12 mouse cellular contexts compared by ENCODE assay signal in the genomic region with DNA sequence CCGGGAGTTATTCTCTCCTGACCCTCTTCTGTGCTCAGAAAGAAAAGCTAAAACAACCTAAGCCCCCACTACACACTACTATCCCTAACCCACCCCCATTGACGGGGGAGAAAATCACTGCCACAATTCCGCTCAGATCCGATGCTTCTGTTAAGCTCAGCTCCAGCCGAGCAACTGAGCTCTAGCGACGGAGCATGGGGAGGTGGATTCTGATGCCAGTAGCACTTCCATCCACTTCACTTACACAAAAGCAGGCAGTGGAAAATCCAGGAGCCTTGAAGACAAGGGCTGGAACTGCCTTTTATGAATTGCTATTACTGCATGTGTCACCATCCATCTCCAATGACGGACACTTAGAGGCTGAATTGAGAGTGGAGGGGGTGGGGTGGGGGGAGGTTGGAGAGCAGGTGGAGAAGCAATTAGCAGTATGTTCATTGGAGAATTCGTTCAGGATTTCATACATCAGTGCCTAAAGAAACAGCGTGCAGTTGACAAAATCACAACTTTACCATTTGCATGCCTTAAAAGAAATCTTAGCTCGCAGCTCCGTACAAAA. TPM values are rescaled to one million over a fixed set of nuclear protein-coding genes. Genes with fewer than 3 reads are reported as not detected.
DNase-seq lines count a peak whose midpoint lies in the region; ATAC-seq and TF ChIP-seq lines count a peak whose summit lies in the region.
"Had no signal": no experiment of that assay in that cellular context is flagged by ENCODE, and none has a peak within 500 bp of the region (broad histone marks: within the 10 kb centered on the region; RNA-seq: fewer than 3 reads in every experiment).

No protein-coding gene starts in this region.

- H3K36me3 ChIP-seq in forebrain, embryonic 12.5 days (replicated peaks), result no peaks in the 10 kb centered on the region
- H3K36me3 ChIP-seq: embryonic facial prominence, embryonic 12.5 days had no signal

- TF ChIP-seq CTCF in olfactory bulb, adult 2 months (IDR thresholded peaks at IDR 0.05; ENCODE audit: insufficient read depth, low read depth, low read length), result no peak

- no peak overlapping the region for H3K27ac ChIP-seq in forebrain, embryonic 12.5 days
- H3K27ac ChIP-seq in olfactory bulb, adult 2 months (ENCODE audit: insufficient read depth, low read depth, low read length), result no peak overlapping the region
- H3K27ac ChIP-seq: embryonic facial prominence, embryonic 12.5 days; heart, adult 2 months had no signal

- H3K27me3 ChIP-seq in forebrain, embryonic 12.5 days, result no peaks in the 10 kb centered on the region
- H3K27me3 ChIP-seq: embryonic facial prominence, embryonic 12.5 days had no signal

- H3K4me1 ChIP-seq in forebrain, embryonic 12.5 days, result no peaks in the 10 kb centered on the region
- no peaks in the 10 kb centered on the region for H3K4me1 ChIP-seq in olfactory bulb, adult 2 months (ENCODE audit: control insufficient read depth, insufficient read depth, low read length)
- H3K4me1 ChIP-seq: embryonic facial prominence, embryonic 12.5 days had no signal

- peak; percentile 75; the same call in 1 of the 2 replicates for ATAC-seq in forebrain, embryonic 12.5 days (ENCODE audit: low FRiP score)

- peak overlapping the region; percentile 15; the same call in 1 of the 2 replicates for H3K4me3 ChIP-seq in forebrain, embryonic 12.5 days (replicated peaks)
- peak overlapping the region; percentile 8 for H3K4me3 ChIP-seq in olfactory bulb, adult 2 months (ENCODE audit: insufficient read depth, low read depth, low read length)
- H3K4me3 ChIP-seq: embryonic facial prominence, embryonic 12.5 days; heart, adult 2 months had no signal

- peak; percentile 12 for DNase-seq in embryo, embryonic 11 days
- DNase-seq in embryo, embryonic 10 days (ENCODE audit: low spot score), result no peak
- peak; percentile 9 to 13 for DNase-seq in layer of hippocampus, postnatal 14 days (ENCODE audit: low spot score in 2 of 2)
- no peak for DNase-seq in urinary bladder, postnatal 25 days (ENCODE audit: low spot score)
- no peak for DNase-seq in kidney, adult 11 months
- no peak for DNase-seq in heart, postnatal 4 days
- DNase-seq: heart, adult 2 months; kidney, postnatal 10 days; thymus, postnatal 4 days had no signal

- H3K9ac ChIP-seq in forebrain, embryonic 12.5 days, result peak overlapping the region; percentile 29; the same call in 1 of the 2 replicates
- H3K9ac ChIP-seq: embryonic facial prominence, embryonic 12.5 days had no signal

- H3K4me2 ChIP-seq in forebrain, embryonic 12.5 days, result peak overlapping the region; percentile 42
- H3K4me2 ChIP-seq: embryonic facial prominence, embryonic 12.5 days had no signal

- no peaks in the 10 kb centered on the region for H3K9me3 ChIP-seq in forebrain, embryonic 12.5 days
- H3K9me3 ChIP-seq: embryonic facial prominence, embryonic 12.5 days had no signal

- 30% methylated on average over 12 of the region's 12 CpGs for WGBS in forebrain, embryonic 12.5 days
- 26% methylated on average over 12 of the region's 12 CpGs for WGBS in olfactory bulb, adult 2 months

- TF ChIP-seq POLR2A in olfactory bulb, adult 2 months (IDR thresholded peaks at IDR 0.05; ENCODE audit: insufficient read depth, low read depth, low read length), result no peak

RNA-seq across cellular contexts. Expression of a gene that starts 14.5 kb away (rescaled TPM):
- polyA plus RNA-seq in forebrain, embryonic 12.5 days (2016; fragmentation: Nextera tagmentation; extraction: Ambion mirVana), result 10.3 and 12.9 TPM in 2 replicates
- 10 to 100 TPM; 23.0 to 24.7 TPM for total RNA-seq in layer of hippocampus, postnatal 14 days (2021)
- not detected in 2 replicates for polyA plus RNA-seq in olfactory bulb, adult 2 months (2012; ENCODE audit: insufficient read depth, insufficient read length, low replicate concordance, missing spikeins)
- 10 to 100 TPM in 1 of 2 experiments, 1 to 10 TPM in 1; 9.4 to 10.1 TPM for total RNA-seq in heart, postnatal 4 days (2021)

Comparison
In these comparisons a context has a peak if more than half of its experiments do, and no peak if none do; other contexts are left out.
1. DNase-seq: peak in embryo, embryonic 11 days (single experiment) and layer of hippocampus, postnatal 14 days (2 of 2); none in embryo, embryonic 10 days (single experiment), urinary bladder, postnatal 25 days (single experiment), kidney, adult 11 months (single experiment) and heart, postnatal 4 days (single experiment).